In the genomic region with DNA sequence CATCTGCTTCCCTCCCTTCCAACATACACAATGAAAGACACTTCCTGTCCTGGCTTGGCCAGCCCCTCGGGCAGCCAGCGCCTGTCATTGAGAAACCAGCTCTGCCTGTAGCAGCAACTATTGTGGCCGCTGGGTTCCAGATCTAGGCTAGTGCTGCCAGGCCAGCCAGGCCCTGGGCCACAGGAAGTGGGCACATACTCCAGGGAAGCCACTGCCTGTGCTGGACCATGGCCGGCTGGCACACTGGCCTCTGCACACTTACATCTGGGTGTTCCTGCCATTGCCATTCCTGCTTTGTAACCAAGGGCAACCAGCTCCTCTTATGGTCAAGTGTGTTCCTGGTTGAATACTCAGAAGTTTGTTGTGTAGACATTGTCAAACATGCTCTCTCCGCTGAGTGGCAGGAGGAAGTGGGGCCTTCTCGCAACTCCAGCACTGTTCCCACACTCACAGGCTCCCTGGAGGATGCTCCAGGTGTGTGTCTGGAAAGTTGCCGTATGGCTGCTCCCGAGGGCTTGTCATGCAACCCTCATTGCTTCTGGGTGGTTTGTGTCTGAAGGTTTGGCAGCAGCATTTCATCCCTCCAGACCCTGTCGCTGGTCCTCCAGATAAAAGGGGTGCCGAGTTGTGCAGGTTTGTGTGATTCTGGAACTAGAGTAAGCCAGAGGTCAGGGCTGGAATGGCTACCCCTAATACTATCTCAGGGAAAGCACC, we compare ENCODE assay signal across 8 mouse cellular contexts. TPM values are rescaled to one million over a fixed set of nuclear protein-coding genes. Genes with fewer than 3 reads are reported as not detected.
DNase-seq lines count a peak whose midpoint lies in the region; ATAC-seq and TF ChIP-seq lines count a peak whose summit lies in the region.

No protein-coding gene starts in this region.

- peak overlapping the region; percentile 51; the same call in 1 of the 2 replicates for H3K27ac ChIP-seq in hindbrain, postnatal 0 days
- H3K27ac ChIP-seq in thymus, adult 2 months (ENCODE audit: control insufficient read depth, insufficient read depth, low read length) = no peak overlapping the region

- no peak overlapping the region for H3K9ac ChIP-seq in hindbrain, postnatal 0 days (replicated peaks; ENCODE audit: low read length)

- intact Hi-C loops in gastrocnemius, postnatal 14 days (cut with DNase I; ENCODE audit: low total_unique reads) = no loop called here

- ATAC-seq in hindbrain, postnatal 0 days = peak; percentile 55

- no peak for TF ChIP-seq POLR2A in thymus, adult 2 months (IDR thresholded peaks at IDR 0.05; ENCODE audit: control insufficient read depth, extremely low read depth, insufficient read depth, low read length, poor library complexity)

- DNase-seq in heart, adult 11 months = peak; percentile 94
- no peak for DNase-seq in heart, adult 9 months (ENCODE audit: low spot score in 2 of 2)
- peak; percentile 60 for DNase-seq in urinary bladder, postnatal 14 days (ENCODE audit: low spot score)
- DNase-seq in urinary bladder, postnatal 10 days (ENCODE audit: low spot score) = no peak
- peak; percentile 49 for DNase-seq in hindbrain, postnatal 0 days (ENCODE audit: low spot score)
- DNase-seq in gastrocnemius, postnatal 14 days = no peak
- no peak for DNase-seq in spleen, postnatal 4 days (ENCODE audit: low spot score in 2 of 2)
- no peak for DNase-seq in thymus, adult 2 months

- H3K27me3 ChIP-seq in hindbrain, postnatal 0 days (ENCODE audit: insufficient read depth, low read length) = no peaks in the 10 kb centered on the region
- H3K27me3 ChIP-seq in thymus, adult 2 months (ENCODE audit: control insufficient read depth, insufficient read depth, low read length) = no peaks in the 10 kb centered on the region; the same call in 1 of the 2 replicates

- 44% methylated on average over 10 of the region's 10 CpGs for WGBS in hindbrain, postnatal 0 days
- 81% methylated on average over 10 of the region's 10 CpGs for WGBS in thymus, adult 2 months

- peaks cover 18% of the 10 kb centered on the region for H3K4me1 ChIP-seq in hindbrain, postnatal 0 days (ENCODE audit: insufficient read depth, low read length)
- H3K4me1 ChIP-seq in thymus, adult 2 months (replicated peaks; ENCODE audit: control insufficient read depth, insufficient read depth, low read length) = peaks cover 3% of the 10 kb centered on the region; the same call in 1 of the 2 replicates

- H3K4me3 ChIP-seq in hindbrain, postnatal 0 days (ENCODE audit: low read length) = no peak overlapping the region
- no peak overlapping the region for H3K4me3 ChIP-seq in thymus, adult 2 months (ENCODE audit: control insufficient read depth, insufficient read depth, low read length)

- no peak for TF ChIP-seq CTCF in hindbrain, postnatal 0 days (IDR thresholded peaks at IDR 0.05; ENCODE audit: low read depth)
- TF ChIP-seq CTCF in thymus, adult 2 months (IDR thresholded peaks at IDR 0.05; ENCODE audit: borderline replicate concordance, control insufficient read depth, extremely low read depth, insufficient read depth, low read length, poor library complexity) = no peak

- H3K9me3 ChIP-seq in hindbrain, postnatal 0 days (ENCODE audit: low read length) = no peaks in the 10 kb centered on the region

- H3K36me3 ChIP-seq in hindbrain, postnatal 0 days (ENCODE audit: insufficient read depth, low read length) = peaks cover 19% of the 10 kb centered on the region
- peaks cover 18% of the 10 kb centered on the region for H3K36me3 ChIP-seq in thymus, adult 2 months (ENCODE audit: control insufficient read depth, insufficient read depth, low read length)

- H3K4me2 ChIP-seq in hindbrain, postnatal 0 days (ENCODE audit: low read depth, low read length) = no peak overlapping the region

RNA-seq across cellular contexts. Expression of a gene that starts 4.0 kb away (rescaled TPM):
- 277 and 282 TPM in 2 replicates for total RNA-seq in hindbrain, postnatal 0 days (2014; rRNA removed)
- 105 and 110 TPM in 2 replicates for polyA plus RNA-seq in hindbrain, postnatal 0 days (2015; fragmentation: Nextera tagmentation; extraction: Ambion mirVana)
- 1 to 10 TPM; 4.1 to 4.8 TPM for total RNA-seq in gastrocnemius, postnatal 14 days (2021)
- polyA plus RNA-seq in thymus, adult 2 months (2012; rRNA removed) = 23.5 and 26.1 TPM in 2 replicates

Comparison
In these comparisons a context has a peak if more than half of its experiments do, and no peak if none do; other contexts are left out.
1. DNase-seq: peak in heart, adult 11 months (single experiment), urinary bladder, postnatal 14 days (single experiment) and hindbrain, postnatal 0 days (single experiment); none in heart, adult 9 months (0 of 2), urinary bladder, postnatal 10 days (single experiment), gastrocnemius, postnatal 14 days (single experiment), spleen, postnatal 4 days (0 of 2) and thymus, adult 2 months (single experiment).
2. RNA of a gene that starts 4.0 kb away (total RNA-seq): 277 to 282 TPM in hindbrain, postnatal 0 days; 4.1 to 4.8 TPM in gastrocnemius, postnatal 14 days; every median in the first group is over 10 times any median in the second.